Mouse (Mus musculus): Measurements from ENCODE around the gene Pcp4l1.
A peak's percentile ranks its signal among the peaks of the same experiment; 100 is the strongest.
"Not testable (repeated sequence)": the region's sequence is repeated elsewhere in the genome, so short reads cannot be mapped to it uniquely, and the experiment has no call there.

Pcp4l1 gene

DNA sequence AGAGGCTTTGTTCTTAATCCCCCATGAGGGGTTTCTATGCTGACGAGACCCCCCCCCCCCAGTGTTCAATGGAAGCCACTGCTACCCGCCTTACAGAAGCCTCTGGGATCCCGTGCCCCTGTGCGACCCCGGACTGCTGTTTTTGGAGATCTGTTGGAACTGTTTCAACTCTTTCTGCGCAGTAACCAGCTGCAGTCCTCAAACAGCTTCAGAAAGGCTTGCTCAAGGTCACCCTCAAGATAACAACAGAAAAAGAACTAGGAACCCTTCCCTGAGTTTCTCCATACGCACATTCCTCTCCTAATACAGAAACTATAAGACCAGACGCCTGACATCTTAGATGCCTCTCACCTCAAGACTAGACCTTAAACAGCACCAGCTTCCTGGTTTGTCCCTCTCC is 7.0 kb downstream of the Pcp4l1 start:
- DNase-seq (ENCODE audit: low read depth in 1 of 2, low spot score in 2 of 2) = no peak

DNA sequence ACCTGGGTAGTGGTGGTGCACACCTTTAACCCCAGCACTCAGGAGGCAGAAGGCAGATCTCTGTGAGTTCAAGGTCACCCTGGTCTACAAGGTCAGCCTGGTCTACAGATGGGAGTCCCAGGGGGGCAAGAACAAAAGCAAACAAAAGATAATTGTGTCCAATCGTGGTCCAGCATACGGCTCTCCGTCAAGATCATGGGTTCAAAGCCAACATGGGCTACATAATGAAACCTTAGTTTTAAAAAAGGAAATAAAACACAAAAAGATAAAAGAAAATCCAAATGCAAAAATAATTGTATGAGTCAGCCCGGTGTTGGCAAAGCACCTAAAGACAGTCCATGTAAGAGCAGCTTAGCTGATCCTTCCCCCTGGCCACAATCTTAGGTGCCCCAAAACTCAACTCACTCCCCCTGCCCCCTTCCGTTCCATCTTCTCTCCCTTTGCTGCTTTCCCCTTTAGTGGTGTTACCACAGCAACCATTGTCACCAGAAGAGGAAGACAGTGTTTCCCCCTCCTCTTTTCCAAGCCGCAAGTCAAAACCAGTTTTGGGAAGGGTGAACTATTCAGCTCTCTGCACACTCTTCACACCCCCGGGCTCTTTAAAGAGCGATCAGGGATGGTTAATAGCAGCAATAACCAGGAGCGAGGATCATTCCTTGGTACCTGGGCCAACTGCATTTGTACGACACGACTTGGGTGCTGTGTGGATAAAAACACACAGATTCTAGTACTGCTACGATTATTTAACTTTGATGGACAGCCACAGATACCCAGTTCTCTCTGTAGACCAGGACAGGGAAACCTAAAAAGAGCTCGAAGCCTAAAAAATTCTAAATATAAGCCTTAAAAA is 8.0 kb downstream of the Pcp4l1 start:
- DNase-seq (ENCODE audit: low read depth in 1 of 2, low spot score in 2 of 2) = no peak

DNA sequence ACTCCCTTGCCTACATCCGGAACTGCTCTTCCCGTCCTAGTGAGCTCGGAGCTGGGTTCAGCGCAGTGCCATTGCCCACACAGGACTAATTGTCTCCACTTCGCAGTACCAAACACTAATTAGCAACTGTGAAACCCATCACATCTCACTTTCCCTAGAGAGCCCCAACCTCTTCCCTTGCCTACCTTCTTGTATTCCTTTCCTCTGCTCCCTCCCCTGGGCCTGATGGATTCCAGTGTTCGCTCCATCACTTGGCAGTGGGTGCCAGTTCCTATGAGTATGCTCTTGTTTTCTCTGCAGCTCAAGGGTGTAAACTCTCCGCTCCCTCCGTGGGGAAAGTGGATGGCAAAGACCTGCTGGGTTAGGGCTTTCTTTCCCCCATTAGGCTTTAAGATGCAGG is 10.4 kb downstream of the Pcp4l1 start:
- DNase-seq (ENCODE audit: low read depth in 1 of 2, low spot score in 2 of 2) = no peak

DNA sequence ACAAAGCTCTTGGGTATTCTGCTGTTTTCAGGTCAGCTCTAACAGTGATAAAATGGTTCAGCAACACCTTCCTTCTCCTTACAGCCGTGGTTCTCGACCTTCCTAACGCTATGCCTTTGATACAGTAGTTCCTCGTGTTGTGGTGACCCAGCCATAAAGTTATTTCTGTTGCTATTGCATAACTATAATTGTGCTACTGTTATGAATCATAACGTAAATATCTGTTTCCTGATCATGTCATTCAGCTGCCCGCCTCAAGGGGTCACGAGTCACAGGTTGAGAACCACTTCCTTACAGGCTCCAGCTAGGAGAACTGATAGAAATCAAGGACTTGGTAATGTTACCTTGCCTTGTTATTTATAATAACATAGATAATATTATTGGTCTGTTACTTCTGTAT is 11.8 kb downstream of the Pcp4l1 start:
- DNase-seq (ENCODE audit: low read depth in 1 of 2, low spot score in 2 of 2) = peak; percentile 56 to 58

DNA sequence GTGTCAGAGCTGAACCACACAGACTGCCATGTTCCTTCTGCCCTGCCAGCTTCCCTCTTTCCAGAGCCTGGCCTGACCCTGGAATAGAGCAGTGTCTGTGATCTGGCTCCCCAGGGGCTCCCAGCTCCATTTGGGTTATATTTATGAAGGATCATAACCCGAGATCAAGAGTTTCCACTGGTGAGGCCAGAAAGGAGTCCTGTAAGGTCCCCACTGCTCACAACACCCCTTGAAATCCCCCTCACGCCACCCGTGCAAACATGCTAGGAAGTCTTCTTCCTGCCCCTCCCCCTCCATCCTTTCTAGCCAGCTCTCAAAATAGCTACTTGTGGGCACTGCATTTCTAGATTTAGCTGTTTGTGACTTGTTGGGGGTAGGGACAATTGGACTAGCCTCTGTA is 12.4 kb downstream of the Pcp4l1 start:
- no peak for DNase-seq (ENCODE audit: low read depth in 1 of 2, low spot score in 2 of 2)

DNA sequence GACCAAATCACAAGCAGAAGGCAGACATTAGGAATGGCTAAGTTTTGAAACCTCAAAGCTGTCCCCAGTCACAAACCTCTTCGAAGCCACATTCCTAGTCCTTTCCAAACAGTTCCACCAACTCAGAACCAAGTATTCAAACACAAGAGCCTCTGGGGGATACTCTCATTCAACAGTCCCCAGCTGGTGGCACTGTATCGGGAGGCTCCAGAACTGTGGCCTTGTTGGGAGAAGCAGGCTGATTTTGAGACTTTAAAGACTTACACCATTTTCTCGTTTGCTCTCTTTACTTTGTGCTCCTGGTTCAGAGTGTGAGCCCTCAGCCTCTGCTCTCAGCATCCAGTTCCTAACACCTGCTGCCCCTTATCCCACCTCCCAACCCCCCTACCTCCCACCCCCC is 13.0 kb downstream of the Pcp4l1 start:
- DNase-seq (ENCODE audit: low read depth in 1 of 2, low spot score in 2 of 2) = no peak

DNA sequence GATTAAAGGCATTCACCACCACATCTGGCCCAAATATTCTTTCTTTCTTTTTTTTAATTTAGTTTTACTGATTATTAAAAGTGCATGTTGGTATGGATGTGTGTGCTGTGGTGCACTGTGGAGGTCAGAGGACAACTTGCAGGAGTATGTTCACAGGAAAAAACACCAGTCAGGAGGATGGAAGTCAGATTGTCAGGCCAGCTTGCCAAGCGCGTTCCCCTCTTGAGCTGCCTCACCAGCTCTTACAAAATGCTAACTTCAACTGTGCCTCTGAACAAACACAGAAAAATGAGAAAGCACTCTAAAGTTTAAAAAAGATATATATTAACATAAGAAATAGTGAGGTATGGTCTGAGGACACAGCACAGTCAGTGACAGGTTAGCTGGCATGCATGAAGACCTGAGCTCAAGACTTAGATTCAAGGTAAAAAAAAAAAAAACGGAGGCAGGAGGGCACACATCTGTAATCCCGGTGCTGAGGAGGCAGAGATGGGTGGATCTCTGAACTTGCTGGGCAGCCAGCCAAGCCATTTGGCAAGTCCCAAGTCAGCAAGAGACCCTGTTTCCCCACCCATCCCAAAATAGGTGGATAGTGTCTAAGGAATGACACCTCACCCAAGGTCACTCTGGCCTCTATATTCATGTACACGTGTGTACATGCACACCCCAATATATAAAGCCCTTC is 16.4 kb downstream of the Pcp4l1 start:
- no peak for DNase-seq (ENCODE audit: low read depth in 1 of 2, low spot score in 2 of 2)

DNA sequence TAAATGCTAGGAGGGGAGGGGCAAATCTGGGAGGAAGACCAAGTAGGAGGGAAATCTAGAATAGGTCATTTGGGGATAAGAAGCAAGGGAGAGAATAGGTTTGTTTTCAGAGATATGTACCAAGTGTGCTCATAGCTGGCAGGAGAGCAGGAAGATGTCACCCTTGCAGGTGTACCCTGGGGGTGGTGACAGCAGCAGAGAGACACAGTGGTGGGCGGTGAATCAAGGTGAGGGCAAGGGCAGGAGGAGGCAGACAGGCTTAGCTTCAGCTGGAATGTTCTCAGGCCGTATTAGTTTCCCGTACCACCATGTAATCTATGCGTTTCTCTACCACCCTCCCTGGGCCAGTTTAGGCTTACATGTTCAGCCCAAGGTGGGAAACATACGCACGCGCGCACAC is 23.3 kb downstream of the Pcp4l1 start:
- DNase-seq (ENCODE audit: low read depth in 1 of 2, low spot score in 2 of 2) = no peak

DNA sequence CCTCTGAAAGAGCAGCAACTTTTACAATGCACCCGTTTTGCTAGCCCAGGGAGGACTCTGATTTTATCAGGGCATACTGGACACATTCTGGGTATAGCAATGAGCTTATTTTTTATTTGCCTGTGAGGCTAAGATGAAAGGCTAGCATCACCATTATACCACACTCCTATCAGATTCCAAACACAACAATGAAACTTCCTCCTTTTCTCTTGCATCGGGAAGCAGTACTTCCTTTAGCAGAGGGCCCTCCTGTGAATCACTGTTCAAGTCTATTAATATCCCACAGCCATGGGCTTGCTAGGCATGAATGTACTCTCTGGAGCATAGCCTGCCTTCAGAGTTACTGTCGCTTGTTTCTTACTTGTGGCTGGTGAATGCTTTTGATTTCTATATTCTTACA is 24.9 kb downstream of the Pcp4l1 start:
- no peak for DNase-seq (ENCODE audit: low read depth in 1 of 2, low spot score in 2 of 2)

DNA sequence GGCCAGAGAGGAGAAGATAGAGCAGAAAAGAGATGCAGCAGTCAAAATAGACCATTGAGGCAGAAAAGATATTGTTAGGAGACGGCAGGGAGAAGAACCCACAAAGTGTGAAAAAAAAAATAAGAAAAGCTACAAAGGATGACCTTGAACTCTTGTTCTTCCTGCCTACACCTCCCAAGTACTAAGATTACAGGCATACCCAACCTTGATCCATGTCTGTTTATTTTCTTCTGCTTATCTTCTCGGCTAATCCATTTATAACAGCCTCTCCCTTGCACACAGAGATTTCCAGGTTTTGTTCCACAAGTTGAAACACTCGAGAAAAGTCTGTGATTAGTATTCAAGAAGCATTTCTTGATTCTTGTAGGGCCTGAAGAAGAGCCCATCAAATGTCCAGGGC is 26.2 kb downstream of the Pcp4l1 start:
- no peak for DNase-seq (ENCODE audit: low read depth in 1 of 2, low spot score in 2 of 2)

DNA sequence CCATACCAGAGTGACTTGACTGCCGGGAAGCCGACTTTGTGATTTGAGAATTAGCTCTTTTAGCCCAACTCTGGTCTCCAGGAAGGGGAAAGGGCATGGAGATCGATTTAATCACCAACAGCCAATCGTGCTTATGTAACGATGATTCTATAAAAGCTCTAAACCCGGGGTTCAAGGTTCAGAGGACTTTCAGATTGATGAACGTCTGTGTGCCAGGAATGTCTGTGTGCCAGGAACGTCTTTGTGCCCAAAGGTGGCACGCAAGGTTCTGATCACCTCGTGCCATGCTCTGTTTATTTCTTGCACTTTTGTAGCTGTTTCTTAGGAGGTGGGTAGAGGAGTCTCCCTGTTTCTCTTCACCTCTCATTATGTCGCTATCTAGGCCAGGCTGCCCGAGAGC is 27.2 kb downstream of the Pcp4l1 start:
- no peak for DNase-seq (ENCODE audit: low read depth in 1 of 2, low spot score in 2 of 2)

DNA sequence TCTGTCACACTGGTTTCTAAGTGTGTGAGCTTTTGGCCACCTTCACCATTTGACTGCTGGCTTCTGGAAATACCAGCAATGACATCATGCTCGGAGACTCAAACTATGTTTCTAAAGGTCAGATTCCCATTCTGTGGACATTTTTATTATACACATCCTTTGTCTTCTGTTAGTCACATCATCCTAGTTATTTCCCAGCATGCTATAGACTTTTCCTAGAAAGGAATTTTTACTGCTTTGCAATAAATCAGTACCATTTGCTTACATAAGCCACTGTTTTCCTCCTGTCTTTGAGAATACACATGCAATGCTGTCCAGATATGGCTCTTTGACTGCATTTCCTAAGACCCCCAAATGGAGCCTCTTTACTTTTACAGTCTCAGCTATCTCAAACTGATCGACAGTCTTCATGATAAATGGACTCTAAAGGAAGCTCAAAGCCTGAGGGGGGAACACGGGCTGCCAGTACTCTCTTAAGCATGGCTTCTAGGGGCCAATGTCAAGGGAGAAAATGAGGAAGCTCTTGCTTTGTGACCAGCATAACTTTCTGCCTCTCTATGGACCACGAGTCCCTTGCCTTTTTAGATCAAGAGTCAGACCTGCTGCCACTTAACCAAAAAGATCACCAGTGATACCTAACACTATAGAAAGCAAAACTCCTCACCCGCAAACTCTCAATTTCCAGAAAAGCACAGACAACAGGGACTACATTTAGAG is 30.3 kb downstream of the Pcp4l1 start:
- DNase-seq (ENCODE audit: low read depth in 1 of 2, low spot score in 2 of 2) = no peak

DNA sequence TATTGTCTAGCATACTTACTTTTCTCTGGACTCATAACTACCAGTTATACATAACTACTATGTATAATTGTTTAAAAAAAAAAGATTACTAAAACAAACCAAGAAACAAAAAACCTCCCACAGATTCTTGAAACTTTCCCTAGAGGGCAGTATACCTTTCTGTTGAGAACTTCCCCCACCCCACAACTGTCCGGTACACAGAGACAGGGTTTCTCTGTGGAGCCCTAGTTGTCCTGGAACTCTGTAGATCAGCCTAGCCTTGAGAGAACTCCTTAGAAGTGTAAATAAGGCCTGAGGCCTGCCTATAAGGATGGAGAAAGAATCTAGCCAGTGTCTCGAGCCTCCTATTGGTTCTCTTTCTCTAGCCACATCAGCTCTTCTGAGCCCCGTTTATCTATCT is 31.8 kb downstream of the Pcp4l1 start:
- no peak for DNase-seq (ENCODE audit: low read depth in 1 of 2, low spot score in 2 of 2)

DNA sequence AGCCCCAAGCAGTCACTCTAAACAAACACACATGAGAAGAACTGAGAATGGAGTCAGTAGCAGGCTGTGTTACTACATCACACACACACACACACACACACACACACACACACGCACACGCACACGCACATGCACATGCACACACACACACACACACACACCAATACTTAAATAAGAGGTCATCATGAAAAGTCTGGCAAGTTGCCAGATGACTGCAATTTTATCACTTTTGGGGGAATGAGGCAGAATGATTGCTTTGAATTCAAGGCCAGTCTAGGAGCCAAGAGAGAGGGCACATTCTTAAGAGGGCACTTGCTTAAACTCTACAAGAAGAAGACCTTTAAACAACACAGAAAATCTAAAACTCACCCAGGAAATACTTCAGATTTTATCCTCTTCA is 33.5 kb downstream of the Pcp4l1 start:
- no peak for DNase-seq (ENCODE audit: low read depth in 1 of 2, low spot score in 2 of 2)

DNA sequence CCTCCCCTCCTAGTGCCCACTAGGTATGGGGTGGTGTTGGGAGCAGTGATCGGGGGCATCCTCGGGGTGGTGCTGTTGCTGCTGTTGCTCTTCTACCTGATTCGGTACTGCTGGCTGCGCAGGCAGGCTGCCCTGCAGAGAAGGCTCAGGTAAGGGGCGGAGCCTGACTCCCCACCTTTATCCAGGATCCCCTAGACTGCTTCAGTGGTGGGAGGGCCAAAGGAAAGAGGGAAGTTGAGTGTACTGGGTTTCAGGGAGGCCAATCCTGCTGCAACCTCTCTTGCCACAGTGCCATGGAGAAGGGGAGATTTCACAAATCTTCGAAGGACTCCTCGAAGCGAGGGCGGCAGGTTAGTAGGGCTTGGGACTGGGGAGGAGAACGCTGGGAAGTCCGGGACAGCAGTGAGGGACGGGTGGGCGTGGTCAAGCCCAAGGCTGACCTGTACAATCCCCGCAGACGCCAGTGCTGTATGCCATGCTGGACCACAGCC is 36.5 kb downstream of the Pcp4l1 start:
- DNase-seq (ENCODE audit: low read depth in 1 of 2, low spot score in 2 of 2) = no peak

DNA sequence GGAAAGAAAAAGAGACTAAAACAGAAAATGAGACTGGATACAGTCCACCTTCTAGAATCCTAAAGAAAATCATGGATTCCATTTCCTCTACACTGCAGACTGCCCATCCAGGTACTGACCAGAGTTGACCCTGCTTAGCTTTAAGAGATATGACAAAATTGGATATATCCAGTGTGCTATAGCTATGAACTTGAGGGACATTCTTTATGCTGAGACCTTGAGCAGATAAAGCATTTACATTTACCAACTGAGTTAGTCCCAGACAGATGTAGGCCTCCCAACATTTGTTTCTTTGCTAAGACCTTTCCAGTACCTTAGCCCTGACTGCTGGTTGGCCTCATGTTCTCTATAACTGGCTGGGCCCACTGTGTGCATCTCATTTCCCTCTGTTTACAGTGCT is 38.1 kb downstream of the Pcp4l1 start:
- DNase-seq (ENCODE audit: low read depth in 1 of 2, low spot score in 2 of 2) = no peak

DNA sequence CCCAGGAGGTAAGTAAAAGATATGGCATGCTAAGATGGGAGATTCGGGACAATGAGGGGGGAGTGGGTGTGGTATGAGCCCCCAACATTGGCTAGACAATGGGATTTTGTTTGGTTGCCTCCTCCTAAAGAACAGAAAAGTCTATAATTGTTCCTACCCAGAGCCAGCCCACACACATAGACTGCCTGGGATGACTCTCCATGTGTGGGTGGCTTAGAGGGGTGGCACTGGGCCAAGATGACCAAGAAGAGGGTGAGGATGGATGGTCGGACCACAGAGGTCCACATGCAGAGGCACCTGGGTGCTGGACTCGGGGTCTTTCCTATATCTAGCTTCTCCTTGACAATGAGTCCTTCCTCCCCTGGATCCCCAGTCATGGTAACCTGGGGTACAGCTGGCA is 39.4 kb downstream of the Pcp4l1 start:
- no peak for DNase-seq (ENCODE audit: low read depth in 1 of 2, low spot score in 2 of 2)

DNA sequence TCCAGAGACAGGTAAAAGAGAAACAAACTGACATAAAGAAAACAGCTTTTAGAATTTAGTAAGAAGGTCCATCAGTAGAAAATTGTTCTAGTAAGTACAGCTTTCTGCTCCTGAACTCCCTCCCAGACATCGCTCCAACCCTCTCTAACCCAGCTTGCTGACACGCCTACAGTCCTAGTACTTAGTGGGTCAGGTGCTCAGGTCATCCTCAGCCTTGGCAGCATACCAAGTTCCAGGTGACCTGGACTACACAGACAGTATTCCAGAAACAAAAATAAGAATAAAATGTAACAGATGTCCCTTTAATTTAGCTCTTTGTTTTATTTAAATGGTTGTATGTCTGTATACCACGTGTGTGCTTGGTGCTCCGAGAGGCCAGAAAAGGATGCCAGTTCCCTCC is 44.1 kb downstream of the Pcp4l1 start:
- no peak for DNase-seq (ENCODE audit: low read depth in 1 of 2, low spot score in 2 of 2)

DNA sequence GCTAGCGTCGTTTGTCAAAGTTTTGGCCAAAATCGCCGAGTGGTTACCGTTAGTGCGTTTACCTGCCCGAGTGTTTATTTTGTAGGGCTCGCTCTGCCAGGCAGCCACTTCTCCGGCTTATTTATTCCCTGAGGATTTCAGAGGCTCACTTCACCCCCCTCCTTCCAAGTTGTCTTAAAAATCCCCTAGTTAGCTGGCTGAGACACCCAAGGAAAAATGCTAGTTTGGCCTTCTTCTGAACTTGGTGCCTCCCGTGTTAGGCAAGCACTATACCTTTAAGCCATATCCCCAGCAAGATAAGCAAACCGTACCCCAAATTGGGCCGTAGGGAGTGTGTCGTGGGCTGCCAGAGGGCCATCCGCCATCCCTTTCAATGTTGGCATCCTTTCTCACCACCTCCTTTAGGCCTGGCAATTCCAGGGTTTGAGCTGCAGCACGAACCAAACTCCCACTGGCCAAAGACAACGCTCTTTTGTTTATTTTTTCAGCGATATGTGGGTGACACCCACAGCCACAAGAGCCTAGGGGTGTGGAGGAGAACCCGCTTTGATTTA is 45.2 kb downstream of the Pcp4l1 start:
- DNase-seq (ENCODE audit: low read depth in 1 of 2, low spot score in 2 of 2) = no peak

DNA sequence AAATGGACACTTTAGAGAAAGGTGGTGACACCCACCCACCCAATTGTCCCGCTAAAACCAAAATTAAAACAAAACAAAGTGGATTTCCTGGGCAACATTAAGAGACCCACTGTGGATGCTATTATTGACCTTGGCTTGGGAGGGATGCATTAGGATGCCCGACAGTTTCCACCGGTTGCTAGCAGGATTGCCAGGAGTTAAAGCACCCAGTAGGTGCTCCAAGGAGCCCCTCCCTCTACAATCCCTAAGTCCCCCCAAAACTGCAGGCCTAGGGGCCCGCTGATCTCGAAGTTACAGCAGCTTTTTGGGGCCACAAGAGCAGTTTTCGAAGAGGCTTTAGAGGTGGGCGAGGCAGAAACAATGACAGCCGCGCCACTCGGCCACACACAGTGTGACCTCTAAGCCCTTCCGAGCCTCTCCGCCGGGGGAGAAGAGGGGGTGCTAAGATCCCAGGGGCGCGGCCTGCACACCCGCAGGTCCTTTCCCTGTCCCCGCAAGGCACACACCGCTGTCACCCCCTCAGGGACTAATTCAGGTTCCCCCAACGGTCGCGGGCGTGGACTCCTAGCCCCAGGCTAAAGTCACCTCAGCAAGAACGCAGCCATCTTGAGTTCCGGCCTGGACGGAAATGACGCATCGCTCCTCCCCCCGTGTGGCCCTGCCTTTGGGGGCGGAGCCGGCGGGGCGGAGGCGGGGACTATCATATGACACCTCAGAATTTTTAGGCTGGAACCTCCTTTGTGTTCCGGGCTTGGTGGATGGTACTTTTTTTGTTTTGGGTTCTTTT is 45.9 kb downstream of the Pcp4l1 start, which contains the start of the genes Sdhc and Mpz:
Gene Sdhc, minus strand, starts transcription at position 630 of the 787 bp plus-strand sequence.
Gene Mpz, plus strand, starts transcription at position 738 of the 787 bp plus-strand sequence.
- DNase-seq (ENCODE audit: low read depth in 1 of 2, low spot score in 2 of 2) = peak; percentile 85 to 98

DNA sequence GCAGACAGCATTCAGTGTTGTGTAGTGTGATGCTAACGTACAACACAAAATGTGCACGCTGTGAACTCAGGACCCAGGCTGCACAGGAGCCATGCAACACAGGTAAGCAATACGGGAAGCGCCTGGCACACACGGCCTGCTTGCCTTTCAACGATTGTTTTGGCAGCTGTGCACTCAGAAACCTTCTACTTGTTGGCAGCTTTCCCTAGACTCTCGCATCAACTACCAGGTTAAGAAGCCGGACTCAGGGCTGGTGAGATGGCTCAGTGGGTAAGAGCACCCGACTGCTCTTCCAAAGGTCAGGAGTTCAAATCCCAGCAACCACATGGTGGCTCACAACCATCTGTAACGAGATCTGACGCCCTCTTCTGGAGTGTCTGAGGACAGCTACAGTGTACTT is 53.1 kb downstream of the Pcp4l1 start:
- DNase-seq (ENCODE audit: low read depth in 1 of 2, low spot score in 2 of 2) = not testable (repeated sequence)

Data from monocyte, adult 2 months (primary cell).